Mouse (Mus musculus): Measurements from ENCODE around the gene Tcf25. TPM values are rescaled to one million over a fixed set of nuclear protein-coding genes. Genes with fewer than 3 reads are reported as not detected.
A peak's percentile ranks its signal among the peaks of the same experiment; 100 is the strongest.

Tcf25 gene
- polyA plus RNA-seq, 1 experiment from 2014 or later: 396 TPM

DNA sequence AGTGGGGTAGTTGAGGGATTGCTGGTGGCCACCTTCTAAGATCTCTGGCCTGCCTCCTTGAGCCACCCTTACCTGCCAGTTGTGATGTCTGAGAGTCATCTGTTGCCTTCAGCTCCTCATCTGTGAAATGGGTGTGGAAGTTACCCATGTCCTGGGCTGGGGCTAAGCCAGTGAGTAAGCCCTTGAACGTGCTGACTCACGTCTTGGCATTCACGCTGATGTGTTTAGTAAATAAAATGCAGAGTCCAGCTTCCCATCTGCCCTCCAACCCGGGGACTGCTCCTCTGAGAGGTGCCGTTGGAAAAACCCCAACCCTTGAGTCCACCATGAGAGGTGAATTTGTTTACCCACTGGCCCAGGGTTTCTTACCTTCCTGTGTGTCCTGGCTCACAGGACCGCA lies 27.7 kb upstream of the Tcf25 start:
- WGBS: 89% methylated on average over 6 of the region's 6 CpGs
- no peaks in the 10 kb centered on the region for H3K9me3 ChIP-seq (ENCODE audit: control insufficient read depth, low read length)
- H3K27ac ChIP-seq (ENCODE audit: low read depth, low read length): no peak overlapping the region
- no peak overlapping the region for H3K9ac ChIP-seq (ENCODE audit: low read depth, low read length)
- H3K36me3 ChIP-seq (ENCODE audit: control insufficient read depth, insufficient read depth, low read length): no peaks in the 10 kb centered on the region
- H3K4me1 ChIP-seq (ENCODE audit: control insufficient read depth, insufficient read depth, low read depth, low read length): no peaks in the 10 kb centered on the region; the same call in 1 of the 2 replicates
- H3K4me3 ChIP-seq (ENCODE audit: low read length): no peak overlapping the region
- no peak for ATAC-seq
- H3K4me2 ChIP-seq (ENCODE audit: low read length): no peak overlapping the region
- H3K27me3 ChIP-seq (replicated peaks; ENCODE audit: control insufficient read depth, insufficient read depth, low read length): no peaks in the 10 kb centered on the region

GRCm38 (mm10) chr8:123347293-123347692 lies 26.3 kb upstream of the Tcf25 start:
- Histone ChIP-seq H3K9ac (ENCODE audit: low read depth, low read length) (no peak overlapping the region), H3K27ac (ENCODE audit: low read depth, low read length) (no peak overlapping the region), H3K9me3 (ENCODE audit: control insufficient read depth, low read length) (no peaks in the 10 kb centered on the region), H3K27me3 (replicated peaks; ENCODE audit: control insufficient read depth, insufficient read depth, low read length) (no peaks in the 10 kb centered on the region), H3K4me2 (ENCODE audit: low read length) (no peak overlapping the region), H3K36me3 (ENCODE audit: control insufficient read depth, insufficient read depth, low read length) (no peaks in the 10 kb centered on the region), H3K4me1 (ENCODE audit: control insufficient read depth, insufficient read depth, low read depth, low read length) (no peaks in the 10 kb centered on the region; the same call in 1 of the 2 replicates), H3K4me3 (ENCODE audit: low read length) (no peak overlapping the region)
- whole genome bisulfite sequencing: 81% methylated on average over 2 of the region's 2 CpGs
- ATAC-seq: no peak

DNA sequence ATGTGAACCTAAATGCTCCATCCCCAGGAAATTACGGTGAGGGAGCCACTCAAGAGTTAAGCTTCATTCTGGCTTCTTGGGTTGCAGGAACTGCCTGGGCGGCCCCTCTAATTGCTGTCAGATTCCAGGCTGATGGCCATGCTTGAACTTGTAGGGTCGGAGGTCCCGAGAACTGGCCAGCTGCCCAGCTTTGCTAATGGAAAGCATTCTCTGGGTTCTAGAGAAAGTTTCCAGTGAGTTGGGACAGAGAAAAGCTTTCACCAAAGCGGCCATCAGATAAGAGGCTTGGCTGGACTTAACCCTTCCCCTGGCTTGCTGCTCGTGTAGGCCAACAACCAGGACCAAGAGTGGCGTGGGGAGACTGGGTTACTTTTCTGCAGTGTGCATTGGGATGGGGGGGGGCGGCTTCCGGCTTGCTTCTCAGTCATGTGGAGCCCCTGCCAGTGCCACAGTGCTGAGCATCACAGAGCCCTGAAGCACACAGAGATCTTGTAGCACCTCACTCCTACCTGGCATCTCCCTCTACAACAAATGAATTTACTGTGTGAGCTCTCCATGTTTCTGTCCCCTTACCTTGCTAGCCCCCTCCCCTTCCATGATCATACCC lies 25.2 kb upstream of the Tcf25 start:
- H3K36me3 ChIP-seq (ENCODE audit: control insufficient read depth, insufficient read depth, low read length): no peaks in the 10 kb centered on the region
- 54% methylated on average over 9 of the region's 9 CpGs for WGBS
- ATAC-seq: peak; percentile 31; the same call in 1 of the 2 replicates
- no peaks in the 10 kb centered on the region; the same call in 1 of the 2 replicates for H3K4me1 ChIP-seq (ENCODE audit: control insufficient read depth, insufficient read depth, low read depth, low read length)
- H3K27me3 ChIP-seq (replicated peaks; ENCODE audit: control insufficient read depth, insufficient read depth, low read length): no peaks in the 10 kb centered on the region
- H3K4me2 ChIP-seq (ENCODE audit: low read length): no peak overlapping the region
- H3K9me3 ChIP-seq (ENCODE audit: control insufficient read depth, low read length): no peaks in the 10 kb centered on the region
- no peak overlapping the region for H3K27ac ChIP-seq (ENCODE audit: low read depth, low read length)
- no peak overlapping the region for H3K4me3 ChIP-seq (ENCODE audit: low read length)
- H3K9ac ChIP-seq (ENCODE audit: low read depth, low read length): no peak overlapping the region

- 94% methylated on average over 4 of the region's 4 CpGs for WGBS
- Histone ChIP-seq H3K4me3 (ENCODE audit: low read length) (no peak overlapping the region), H3K9ac (ENCODE audit: low read depth, low read length) (no peak overlapping the region), H3K4me1 (ENCODE audit: control insufficient read depth, insufficient read depth, low read depth, low read length) (no peaks in the 10 kb centered on the region; the same call in 1 of the 2 replicates), H3K27me3 (replicated peaks; ENCODE audit: control insufficient read depth, insufficient read depth, low read length) (no peaks in the 10 kb centered on the region), H3K9me3 (ENCODE audit: control insufficient read depth, low read length) (no peaks in the 10 kb centered on the region), H3K36me3 (ENCODE audit: control insufficient read depth, insufficient read depth, low read length) (no peaks in the 10 kb centered on the region), H3K27ac (ENCODE audit: low read depth, low read length) (no peak overlapping the region), H3K4me2 (ENCODE audit: low read length) (no peak overlapping the region)
- ATAC-seq: no peak
These were observed 24.5 kb upstream of the Tcf25 start for GRCm38 (mm10) chr8:123349073-123349472.

- Histone ChIP-seq H3K4me1 (ENCODE audit: control insufficient read depth, insufficient read depth, low read depth, low read length) (no peaks in the 10 kb centered on the region; the same call in 1 of the 2 replicates), H3K36me3 (ENCODE audit: control insufficient read depth, insufficient read depth, low read length) (peaks cover 4% of the 10 kb centered on the region; the same call in 1 of the 2 replicates), H3K4me2 (ENCODE audit: low read length) (no peak overlapping the region), H3K27ac (ENCODE audit: low read depth, low read length) (no peak overlapping the region), H3K27me3 (replicated peaks; ENCODE audit: control insufficient read depth, insufficient read depth, low read length) (no peaks in the 10 kb centered on the region), H3K9me3 (ENCODE audit: control insufficient read depth, low read length) (no peaks in the 10 kb centered on the region), H3K9ac (ENCODE audit: low read depth, low read length) (no peak overlapping the region), H3K4me3 (ENCODE audit: low read length) (no peak overlapping the region)
- no peak for ATAC-seq
- 91% methylated on average over 12 of the region's 12 CpGs for WGBS
These were observed 21.4 kb upstream of the Tcf25 start for GRCm38 (mm10) chr8:123352118-123352517.

GRCm38 (mm10) chr8:123352786-123353185 lies 20.8 kb upstream of the Tcf25 start:
- Histone ChIP-seq H3K4me1 (ENCODE audit: control insufficient read depth, insufficient read depth, low read depth, low read length) (no peaks in the 10 kb centered on the region; the same call in 1 of the 2 replicates), H3K9me3 (ENCODE audit: control insufficient read depth, low read length) (no peaks in the 10 kb centered on the region), H3K36me3 (ENCODE audit: control insufficient read depth, insufficient read depth, low read length) (peaks cover 8% of the 10 kb centered on the region), H3K4me3 (ENCODE audit: low read length) (no peak overlapping the region), H3K4me2 (ENCODE audit: low read length) (no peak overlapping the region), H3K9ac (ENCODE audit: low read depth, low read length) (no peak overlapping the region), H3K27ac (ENCODE audit: low read depth, low read length) (no peak overlapping the region), H3K27me3 (replicated peaks; ENCODE audit: control insufficient read depth, insufficient read depth, low read length) (no peaks in the 10 kb centered on the region)
- ATAC-seq: peak; percentile 32; the same call in 1 of the 2 replicates
- 56% methylated on average over 13 of the region's 13 CpGs for WGBS

GRCm38 (mm10) chr8:123353216-123353615 lies 20.3 kb upstream of the Tcf25 start:
- Histone ChIP-seq H3K36me3 (ENCODE audit: control insufficient read depth, insufficient read depth, low read length) (peaks cover 8% of the 10 kb centered on the region), H3K9ac (ENCODE audit: low read depth, low read length) (no peak overlapping the region), H3K4me2 (ENCODE audit: low read length) (no peak overlapping the region), H3K4me3 (ENCODE audit: low read length) (no peak overlapping the region), H3K4me1 (ENCODE audit: control insufficient read depth, insufficient read depth, low read depth, low read length) (no peaks in the 10 kb centered on the region; the same call in 1 of the 2 replicates), H3K9me3 (ENCODE audit: control insufficient read depth, low read length) (no peaks in the 10 kb centered on the region), H3K27me3 (replicated peaks; ENCODE audit: control insufficient read depth, insufficient read depth, low read length) (no peaks in the 10 kb centered on the region), H3K27ac (ENCODE audit: low read depth, low read length) (no peak overlapping the region)
- no peak for ATAC-seq
- 32% methylated on average over 11 of the region's 11 CpGs for WGBS

- Histone ChIP-seq H3K9ac (ENCODE audit: low read depth, low read length) (0 out of 2 replicates have a peak overlapping the region, but pooled peaks have one; percentile 35), H3K27me3 (replicated peaks; ENCODE audit: control insufficient read depth, insufficient read depth, low read length) (no peaks in the 10 kb centered on the region), H3K36me3 (ENCODE audit: control insufficient read depth, insufficient read depth, low read length) (peaks cover 23% of the 10 kb centered on the region), H3K9me3 (ENCODE audit: control insufficient read depth, low read length) (no peaks in the 10 kb centered on the region), H3K4me2 (ENCODE audit: low read length) (no peak overlapping the region), H3K4me1 (ENCODE audit: control insufficient read depth, insufficient read depth, low read depth, low read length) (no peaks in the 10 kb centered on the region; the same call in 1 of the 2 replicates), H3K27ac (ENCODE audit: low read depth, low read length) (peak overlapping the region; percentile 18; the same call in 1 of the 2 replicates), H3K4me3 (ENCODE audit: low read length) (no peak overlapping the region)
- peak; percentile 54 for ATAC-seq
- 48% methylated on average over 12 of the region's 12 CpGs for WGBS
These were observed 12.3 kb upstream of the Tcf25 start for GRCm38 (mm10) chr8:123361082-123361739.

DNA sequence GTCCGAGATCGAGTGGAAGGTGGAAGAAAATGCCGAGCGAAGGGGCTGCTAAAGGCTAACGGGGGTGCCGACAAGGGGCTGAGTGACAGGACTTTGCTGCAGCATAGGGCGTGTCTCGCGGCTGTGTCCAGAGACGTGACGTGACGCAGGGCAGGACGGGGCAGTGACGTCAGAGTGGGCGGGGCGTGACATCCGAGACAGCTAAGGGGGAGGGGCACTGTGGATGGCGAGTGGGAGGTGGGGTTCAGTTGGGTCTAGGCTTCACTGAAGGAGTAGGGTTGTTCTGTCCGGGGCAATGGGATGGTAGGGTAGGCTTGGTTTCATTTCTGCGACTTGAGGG lies 656 bp downstream of the Tcf25 start:
- H3K27me3 ChIP-seq (replicated peaks; ENCODE audit: control insufficient read depth, insufficient read depth, low read length): no peaks in the 10 kb centered on the region
- H3K36me3 ChIP-seq (ENCODE audit: control insufficient read depth, insufficient read depth, low read length): peaks cover 2% of the 10 kb centered on the region; the same call in 1 of the 2 replicates
- peak overlapping the region; percentile 98 for H3K27ac ChIP-seq (ENCODE audit: low read depth, low read length)
- 0% methylated on average over 20 of the region's 20 CpGs for WGBS
- H3K4me3 ChIP-seq (ENCODE audit: low read length): peak overlapping the region; percentile 91
- H3K9me3 ChIP-seq (ENCODE audit: control insufficient read depth, low read length): no peaks in the 10 kb centered on the region
- peaks cover 21% of the 10 kb centered on the region for H3K4me1 ChIP-seq (ENCODE audit: control insufficient read depth, insufficient read depth, low read depth, low read length)
- H3K9ac ChIP-seq (ENCODE audit: low read depth, low read length): peak overlapping the region; percentile 90
- peak overlapping the region; percentile 89 for H3K4me2 ChIP-seq (ENCODE audit: low read length)
- peak; percentile 73 for ATAC-seq

Data from hindbrain, embryonic 16.5 days (tissue).